In genomic region chr11:116812793-116813529, GRCm38 (mm10) we compare ENCODE assay signal across 8 mouse cellular contexts. TPM values are rescaled to one million over a fixed set of nuclear protein-coding genes. Genes with fewer than 3 reads are reported as not detected.
DNase-seq lines count a peak whose midpoint lies in the region; ATAC-seq and TF ChIP-seq lines count a peak whose summit lies in the region.
"Had no signal": no experiment of that assay in that cellular context is flagged by ENCODE, and none has a peak within 500 bp of the region (broad histone marks: within the 10 kb centered on the region; RNA-seq: fewer than 3 reads in every experiment).

No protein-coding gene starts in this region.

- H3K36me3 ChIP-seq in E14TG2a.4 (ENCODE audit: insufficient read depth, low read length) (no peaks in the 10 kb centered on the region), ES-Bruce4 (ENCODE audit: control insufficient read depth, insufficient read depth, low read length, poor library complexity, severe bottlenecking) (no peaks in the 10 kb centered on the region)
- no peaks in the 10 kb centered on the region for H3K36me3 ChIP-seq in forebrain, postnatal 0 days (ENCODE audit: insufficient read depth)

- TF ChIP-seq POLR2A in ES-Bruce4 (IDR thresholded peaks at IDR 0.05; ENCODE audit: insufficient read depth, low read length): no peak

- peaks cover 77% of the 10 kb centered on the region for H3K4me1 ChIP-seq in E14TG2a.4 (replicated peaks; ENCODE audit: low read depth, low read length)
- peaks cover 10% of the 10 kb centered on the region for H3K4me1 ChIP-seq in ES-Bruce4 (ENCODE audit: control insufficient read depth, insufficient read depth, low read length)
- H3K4me1 ChIP-seq in forebrain, postnatal 0 days (ENCODE audit: insufficient read depth): 0 out of 2 replicates have a peak, but pooled peaks cover 7% of the 10 kb centered on the region

- no peak for ATAC-seq in forebrain, postnatal 0 days

- peaks cover 19% of the 10 kb centered on the region for H3K27me3 ChIP-seq in E14TG2a.4 (ENCODE audit: insufficient read depth, low read length)
- H3K27me3 ChIP-seq in ES-Bruce4 (ENCODE audit: control insufficient read depth, insufficient read depth, low read length, poor library complexity, severe bottlenecking): no peaks in the 10 kb centered on the region
- no peaks in the 10 kb centered on the region for H3K27me3 ChIP-seq in forebrain, postnatal 0 days (ENCODE audit: insufficient read depth, low read length)

- H3K27ac ChIP-seq in ES-Bruce4 (ENCODE audit: insufficient read depth, low read length): no peak overlapping the region
- no peak overlapping the region for H3K27ac ChIP-seq in forebrain, postnatal 0 days (ENCODE audit: low read depth, low read length)
- H3K27ac ChIP-seq: macrophage had no signal

- peak; percentile 24 for DNase-seq in forebrain, postnatal 0 days
- DNase-seq in kidney, postnatal 4 days: peak; percentile 73 to 81
- DNase-seq in retina, postnatal 7 days (ENCODE audit: low read depth, low spot score): peak; percentile 72
- DNase-seq in T-cell, adult 2 months (ENCODE audit: low spot score): no peak
- no peak for DNase-seq in urinary bladder, adult 2 months (ENCODE audit: low spot score)

- peak overlapping the region; percentile 57 for H3K4me3 ChIP-seq in E14TG2a.4 (replicated peaks; ENCODE audit: low read length)
- peak overlapping the region; percentile 19; the same call in 1 of the 2 replicates for H3K4me3 ChIP-seq in ES-Bruce4 (ENCODE audit: low read depth, low read length)
- H3K4me3 ChIP-seq in forebrain, postnatal 0 days (ENCODE audit: low read depth, low read length): no peak overlapping the region

- peak overlapping the region; percentile 8; the same call in 1 of the 2 replicates for H3K9ac ChIP-seq in ES-Bruce4 (ENCODE audit: low read depth, poor library complexity, severe bottlenecking)
- no peak overlapping the region for H3K9ac ChIP-seq in forebrain, postnatal 0 days

- 48% methylated on average over 21 of the region's 21 CpGs for WGBS in forebrain, postnatal 0 days

- no peak for TF ChIP-seq EP300 in ES-Bruce4 (IDR thresholded peaks at IDR 0.05; ENCODE audit: insufficient read depth, low read depth, low read length)

- no peak overlapping the region for H3K4me2 ChIP-seq in forebrain, postnatal 0 days (ENCODE audit: low read depth)

- no peak for TF ChIP-seq CTCF in E14TG2a.4 (conservative IDR thresholded peaks at IDR 0.05; ENCODE audit: low read length)
- TF ChIP-seq CTCF in ES-Bruce4 (IDR thresholded peaks at IDR 0.05; ENCODE audit: low read depth, low read length): no peak
- TF ChIP-seq CTCF in forebrain, postnatal 0 days (IDR thresholded peaks at IDR 0.05; ENCODE audit: low read depth): 0 out of 2 replicates have a peak, but pooled peaks have one; percentile 10

- no peaks in the 10 kb centered on the region for H3K9me3 ChIP-seq in E14TG2a.4 (ENCODE audit: low read length)
- no peaks in the 10 kb centered on the region for H3K9me3 ChIP-seq in ES-Bruce4 (replicated peaks; ENCODE audit: control insufficient read depth, insufficient read depth, low read length, poor library complexity, severe bottlenecking)
- no peaks in the 10 kb centered on the region for H3K9me3 ChIP-seq in forebrain, postnatal 0 days (ENCODE audit: low read length)

RNA-seq across cellular contexts. Expression of gene Mxra7, which starts 14.9 kb away (rescaled TPM):
- 20.4 and 22.1 TPM in 2 replicates for polyA plus RNA-seq in ES-Bruce4 (2011; ENCODE audit: insufficient read depth, insufficient read length, low read depth, missing spikeins)
- 9.8 TPM in 2 replicates for total RNA-seq in forebrain, postnatal 0 days (2014; rRNA removed)
- 11.7 and 16.0 TPM in 2 replicates for polyA plus RNA-seq in forebrain, postnatal 0 days (2015; fragmentation: Nextera tagmentation; extraction: Ambion mirVana)
- 42.8 and 63.1 TPM in 2 replicates for polyA plus RNA-seq in urinary bladder, adult 2 months (2012; rRNA removed)
- polyA plus RNA-seq: macrophage had no signal

RNA-seq across cellular contexts. Expression of gene Mettl23, which starts 30.1 kb away (rescaled TPM):
- 27.5 TPM in 2 replicates for polyA plus RNA-seq in ES-Bruce4 (2011; ENCODE audit: insufficient read depth, insufficient read length, low read depth, missing spikeins)
- 40.3 and 55.4 TPM in 2 replicates for total RNA-seq in forebrain, postnatal 0 days (2014; rRNA removed)
- 54.2 and 69.3 TPM in 2 replicates for polyA plus RNA-seq in forebrain, postnatal 0 days (2015; fragmentation: Nextera tagmentation; extraction: Ambion mirVana)
- 32.0 and 36.5 TPM in 2 replicates for polyA plus RNA-seq in urinary bladder, adult 2 months (2012; rRNA removed)

RNA-seq across cellular contexts. Expression of gene Jmjd6, which starts 30.3 kb away (rescaled TPM):
- polyA plus RNA-seq in ES-Bruce4 (2011; ENCODE audit: insufficient read depth, insufficient read length, low read depth, missing spikeins): 45.6 and 49.0 TPM in 2 replicates
- total RNA-seq in forebrain, postnatal 0 days (2014; rRNA removed): 41.4 and 55.9 TPM in 2 replicates
- 48.1 and 50.1 TPM in 2 replicates for polyA plus RNA-seq in forebrain, postnatal 0 days (2015; fragmentation: Nextera tagmentation; extraction: Ambion mirVana)
- polyA plus RNA-seq in urinary bladder, adult 2 months (2012; rRNA removed): 28.3 and 29.6 TPM in 2 replicates

RNA-seq across cellular contexts. Expression of gene St6galnac1, which starts 37.7 kb away (rescaled TPM):
- not detected in 2 replicates for polyA plus RNA-seq in ES-Bruce4 (2011; ENCODE audit: insufficient read depth, insufficient read length, low read depth, missing spikeins)
- not detected in 2 replicates for total RNA-seq in forebrain, postnatal 0 days (2014; rRNA removed)
- polyA plus RNA-seq in forebrain, postnatal 0 days (2015; fragmentation: Nextera tagmentation; extraction: Ambion mirVana): not detected in 2 replicates
- 0.03 TPM in 1 of 2 replicates, not detected in the other for polyA plus RNA-seq in urinary bladder, adult 2 months (2012; rRNA removed)
- polyA plus RNA-seq: macrophage had no signal

RNA-seq across cellular contexts. Expression of gene Mfsd11, which starts 39.3 kb away (rescaled TPM):
- 14.6 and 15.1 TPM in 2 replicates for polyA plus RNA-seq in ES-Bruce4 (2011; ENCODE audit: insufficient read depth, insufficient read length, low read depth, missing spikeins)
- 29.9 and 38.2 TPM in 2 replicates for total RNA-seq in forebrain, postnatal 0 days (2014; rRNA removed)
- 46.8 and 52.4 TPM in 2 replicates for polyA plus RNA-seq in forebrain, postnatal 0 days (2015; fragmentation: Nextera tagmentation; extraction: Ambion mirVana)
- polyA plus RNA-seq in urinary bladder, adult 2 months (2012; rRNA removed): 26.3 and 27.6 TPM in 2 replicates

Comparison
In these comparisons a context has a peak if more than half of its experiments do, and no peak if none do; other contexts are left out.
1. DNase-seq: peak in forebrain, postnatal 0 days (single experiment), kidney, postnatal 4 days (2 of 2) and retina, postnatal 7 days (single experiment); none in T-cell, adult 2 months (single experiment) and urinary bladder, adult 2 months (single experiment).